Mouse (Mus musculus): Measurements from ENCODE around the gene Osbpl3.
A peak's percentile ranks its signal among the peaks of the same experiment; 100 is the strongest.

The Osbpl3 gene

DNA sequence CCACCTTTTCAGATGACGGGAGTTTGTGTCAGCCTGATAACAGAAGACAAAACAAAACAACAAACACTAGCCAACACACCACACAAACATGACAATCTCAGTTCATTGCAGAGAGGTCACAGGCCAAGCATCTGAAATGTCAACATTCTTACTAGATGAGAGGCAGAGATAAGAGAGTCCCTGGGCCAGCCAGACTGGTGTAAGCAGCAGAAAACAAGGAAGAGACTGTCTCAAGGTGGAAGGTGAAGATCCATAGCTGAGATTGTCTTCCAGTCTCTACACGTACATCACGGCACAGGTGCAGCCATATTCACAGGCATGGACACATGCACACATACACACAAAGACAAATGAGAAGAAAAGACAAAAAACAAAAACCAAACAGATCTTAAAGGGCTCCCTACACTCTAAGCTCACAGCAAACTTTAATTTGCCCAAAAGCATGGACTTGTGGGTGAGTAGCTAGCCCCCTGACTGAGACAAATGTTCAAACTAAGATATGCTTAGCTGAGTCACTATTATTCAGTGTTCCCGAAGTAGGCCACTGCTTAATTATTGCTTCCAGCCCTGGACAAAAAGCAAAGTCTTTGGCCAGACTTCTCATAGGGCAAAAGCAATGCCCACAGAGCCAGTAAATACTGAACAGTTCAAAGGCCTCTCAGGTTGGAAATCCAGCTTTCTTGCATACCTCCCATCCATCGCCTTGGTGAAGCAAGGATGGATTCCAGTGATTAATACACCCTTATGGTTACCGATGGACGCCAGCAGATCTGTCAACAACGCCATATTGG lies 87.3 kb downstream of the Osbpl3 start:
- DNase-seq, result peak; percentile 31

DNA sequence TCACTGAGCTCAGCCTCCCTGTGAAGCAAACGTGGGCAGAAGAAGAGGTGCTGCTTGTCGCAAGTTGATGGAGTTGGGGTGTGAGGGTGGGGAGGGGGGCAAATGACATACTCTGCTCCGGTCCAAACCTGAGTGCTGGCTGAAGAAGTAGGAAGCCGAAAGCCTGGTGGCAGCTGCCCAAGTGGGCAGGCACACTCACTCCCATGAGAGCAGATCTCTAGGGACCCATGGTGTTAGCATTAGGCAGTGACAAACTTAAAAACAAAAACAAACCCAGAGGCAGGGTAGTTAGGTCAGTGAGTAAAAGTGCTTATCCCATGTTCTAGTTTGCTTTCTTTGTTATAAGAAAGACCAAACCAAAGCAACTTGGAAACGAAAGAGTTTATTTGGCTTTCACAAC lies 88.2 kb downstream of the Osbpl3 start:
- DNase-seq, result no peak

DNA sequence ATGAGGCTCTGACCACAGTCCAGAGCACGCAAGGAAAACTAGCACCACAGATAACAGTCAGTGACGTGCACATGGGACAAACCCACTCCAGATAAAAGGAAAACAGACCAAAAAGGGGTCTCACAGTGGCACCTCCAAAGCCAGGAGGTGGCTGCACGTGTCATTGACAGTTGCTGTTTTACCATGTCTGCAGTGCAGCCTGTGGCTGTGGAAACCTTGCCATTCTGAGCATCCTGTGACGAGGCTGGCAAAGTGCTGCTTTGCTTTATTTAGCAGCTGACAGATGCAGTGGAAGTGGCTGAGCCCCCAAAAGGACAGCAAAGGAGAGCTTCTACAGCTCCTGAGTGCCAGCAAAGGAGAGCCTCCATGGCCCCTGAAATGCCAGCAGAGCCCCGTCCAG lies 89.3 kb downstream of the Osbpl3 start:
- no peak for DNase-seq

DNA sequence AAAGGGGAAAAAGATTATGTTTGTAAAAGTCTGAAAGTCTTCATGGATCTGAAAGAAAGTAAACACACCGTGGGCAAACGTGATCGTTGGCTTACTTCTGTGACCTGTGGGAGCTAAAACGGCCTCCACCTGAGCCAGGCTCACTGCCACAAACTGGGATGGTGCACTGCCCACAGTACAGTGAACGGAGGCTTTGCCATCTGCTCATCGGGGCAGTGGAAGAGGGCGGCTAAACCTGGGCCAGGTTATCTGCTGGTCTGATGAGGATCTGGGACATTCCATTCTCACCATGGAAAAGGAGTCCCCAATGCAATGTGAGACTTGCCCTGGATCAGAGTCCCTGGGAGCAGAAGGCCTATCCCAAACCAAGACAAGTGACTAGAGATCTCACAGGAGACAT lies 89.7 kb downstream of the Osbpl3 start:
- no peak for DNase-seq

DNA sequence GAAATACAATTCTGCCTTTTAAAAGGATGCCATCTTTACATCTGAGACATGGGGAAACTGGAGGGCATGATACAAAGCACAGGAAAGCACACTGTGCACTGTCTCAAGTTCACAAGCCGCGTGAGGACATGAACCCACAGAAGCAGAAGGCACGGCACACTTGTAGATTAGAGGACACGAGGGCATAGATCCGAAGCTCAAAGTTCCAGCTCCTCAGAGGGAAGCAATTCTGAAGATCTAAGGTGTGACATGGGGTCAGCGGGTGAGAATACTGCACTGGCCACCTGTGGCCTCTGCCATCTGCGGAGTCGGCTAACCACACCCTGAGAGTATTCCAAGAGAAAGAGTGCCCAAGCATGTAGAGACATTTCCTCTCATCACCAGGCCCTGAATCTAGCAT lies 91.6 kb downstream of the Osbpl3 start:
- DNase-seq, result peak; percentile 35

DNA sequence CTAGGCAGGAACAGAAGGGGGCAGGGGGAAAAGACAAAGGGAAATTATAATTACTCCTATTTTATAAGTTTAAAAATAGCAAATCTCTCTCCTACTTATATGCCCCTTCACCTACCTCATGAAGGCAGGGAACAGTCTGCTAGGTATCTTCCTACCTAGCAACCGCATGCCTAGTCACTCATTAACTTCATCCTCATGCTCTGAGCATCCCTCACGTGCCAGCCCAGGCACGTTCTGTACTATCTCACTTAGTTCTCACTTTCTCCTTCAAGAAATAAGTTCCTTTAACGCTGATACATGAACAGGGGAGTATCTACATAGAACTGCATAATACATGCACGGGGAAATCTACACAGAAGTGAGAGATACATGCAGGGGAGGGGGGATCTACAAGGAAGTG lies 92.6 kb downstream of the Osbpl3 start:
- DNase-seq, result peak; percentile 69

DNA sequence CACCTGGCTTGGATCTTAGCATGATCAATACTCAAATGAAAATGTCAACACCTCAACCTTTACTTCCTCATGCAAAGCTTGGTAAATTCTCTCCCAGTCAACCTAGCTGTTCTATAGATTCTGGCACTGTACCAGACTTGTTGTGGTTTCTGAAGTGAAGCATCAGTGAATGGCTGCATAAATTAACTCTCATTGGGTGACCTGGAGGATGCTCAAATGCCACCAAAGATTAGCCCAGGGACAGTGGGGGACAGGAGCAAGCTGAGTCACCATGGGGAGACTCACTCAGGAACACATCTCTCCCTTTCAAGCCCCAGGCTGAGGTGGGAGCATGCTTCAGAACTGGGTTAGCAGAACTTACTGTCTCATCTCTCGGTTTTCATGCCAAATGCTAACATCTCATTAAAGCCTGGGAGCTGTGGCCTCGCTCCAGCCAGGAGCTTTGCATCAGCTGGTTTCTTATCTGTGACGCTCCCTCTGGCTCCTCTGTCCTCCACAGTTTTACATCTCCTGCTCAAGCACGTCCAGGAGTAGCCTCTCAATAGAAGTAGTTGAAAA lies 93.2 kb downstream of the Osbpl3 start:
- DNase-seq, result no peak

DNA sequence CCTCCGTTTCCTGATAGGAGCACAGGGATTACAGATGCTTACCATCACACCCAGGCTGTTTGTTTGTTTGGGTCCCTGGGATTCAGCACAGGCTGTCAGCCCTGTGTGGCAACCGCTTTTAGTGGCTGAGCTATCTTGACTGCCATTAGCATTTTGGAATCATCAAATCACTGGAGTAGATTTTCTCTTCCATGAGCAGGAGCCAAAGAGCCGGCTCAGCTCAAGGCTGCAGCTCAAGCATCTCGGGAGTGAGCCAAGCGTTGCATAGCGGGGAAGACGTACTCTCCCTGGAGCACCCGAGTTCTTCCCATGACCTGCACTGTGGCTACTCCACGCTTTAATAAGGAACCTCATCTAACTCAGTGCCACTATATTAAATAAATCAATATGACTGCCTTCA lies 93.8 kb downstream of the Osbpl3 start:
- no peak for DNase-seq

DNA sequence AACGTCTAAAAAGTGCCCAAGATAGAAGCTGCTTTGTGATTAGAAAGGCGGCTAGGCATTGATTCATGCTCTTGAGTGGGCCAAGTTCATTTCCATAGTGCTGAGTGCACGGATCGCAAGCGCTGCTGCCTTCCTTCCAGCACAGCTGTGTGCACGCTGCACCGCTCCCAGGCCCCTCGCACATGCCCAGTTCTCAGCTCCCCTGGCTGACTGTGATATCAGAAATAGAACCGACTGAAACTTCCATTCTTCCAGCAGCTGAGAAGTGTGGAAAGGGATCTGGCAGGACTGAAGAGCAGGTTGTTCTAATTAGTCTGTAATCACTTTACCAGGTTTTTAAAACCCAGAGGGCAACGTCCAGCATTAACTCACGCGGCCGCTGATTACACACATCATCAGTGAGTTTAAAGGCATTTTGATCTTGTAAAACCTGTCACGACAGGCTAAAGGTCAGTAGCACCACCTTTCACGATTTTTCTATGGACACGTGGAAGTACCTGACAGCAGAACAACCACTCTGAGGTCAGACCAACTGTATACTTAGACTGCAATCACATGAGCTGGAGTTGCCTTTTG lies 97.8 kb downstream of the Osbpl3 start:
- peak; percentile 38 for DNase-seq

DNA sequence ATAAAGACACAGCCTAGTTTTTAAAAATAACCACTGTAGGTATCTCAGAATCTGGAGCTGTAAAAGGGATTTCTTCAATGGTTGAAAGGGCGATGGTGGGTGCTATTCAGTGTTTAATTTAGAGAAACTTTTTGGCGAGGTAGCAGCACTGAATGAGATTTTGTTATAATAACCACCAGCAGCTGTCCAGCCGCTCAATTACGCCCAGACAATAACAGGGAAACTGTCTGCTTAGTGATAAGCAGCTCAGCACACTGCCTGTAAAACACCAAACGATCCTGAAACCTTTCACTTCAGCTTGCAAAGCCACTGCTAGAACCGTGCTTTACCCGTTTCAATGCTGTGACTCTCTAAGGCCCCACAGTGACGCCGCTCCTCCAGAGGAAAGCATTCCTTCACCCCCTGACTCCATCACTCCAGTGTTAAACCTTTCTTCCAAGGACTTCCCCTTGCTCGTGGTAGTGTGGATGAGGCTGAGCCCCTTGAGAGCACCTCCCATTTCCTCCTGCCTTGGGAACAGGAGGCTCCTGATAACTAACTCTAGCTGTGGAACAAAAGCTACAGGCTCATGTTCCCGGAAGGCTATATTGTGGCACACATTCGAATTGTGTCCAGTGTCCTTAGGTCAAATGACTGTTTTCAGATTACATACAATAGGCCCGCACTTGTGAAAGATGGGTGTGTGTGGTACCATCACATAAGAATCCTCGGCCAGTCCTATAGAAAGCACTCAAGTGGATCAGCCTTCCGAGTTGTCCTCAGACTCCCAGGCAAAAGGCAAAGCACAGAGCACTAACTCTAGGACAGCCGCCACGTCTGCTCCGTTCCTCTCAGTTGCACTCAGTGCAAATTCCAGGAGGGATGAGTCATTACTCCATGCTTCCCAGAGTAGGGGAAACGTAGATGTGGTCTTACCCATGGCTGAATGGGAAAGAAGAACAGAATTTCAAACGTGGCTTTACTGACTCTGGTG lies 101.0 kb downstream of the Osbpl3 start:
- DNase-seq, result peak; percentile 45

DNA sequence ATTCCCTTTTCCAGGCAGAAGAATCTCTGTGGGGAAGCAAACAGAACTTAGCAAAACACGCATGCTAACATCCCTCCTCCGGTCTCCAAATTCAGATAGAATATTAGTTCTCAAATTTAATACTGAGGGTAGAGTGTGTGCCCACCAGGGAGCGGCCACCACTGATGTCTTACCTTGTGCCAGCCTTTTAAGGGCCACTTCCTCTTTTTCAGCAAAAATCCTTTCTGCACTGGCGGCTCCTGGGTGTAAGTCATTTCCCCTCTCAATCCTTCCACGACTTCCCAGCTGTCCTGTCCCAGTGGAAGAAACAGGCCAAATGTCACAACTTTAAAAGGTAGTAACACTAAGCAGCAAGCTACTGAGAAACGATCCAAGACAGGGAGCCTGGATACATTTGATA lies 103.2 kb downstream of the Osbpl3 start:
- DNase-seq, result no peak

DNA sequence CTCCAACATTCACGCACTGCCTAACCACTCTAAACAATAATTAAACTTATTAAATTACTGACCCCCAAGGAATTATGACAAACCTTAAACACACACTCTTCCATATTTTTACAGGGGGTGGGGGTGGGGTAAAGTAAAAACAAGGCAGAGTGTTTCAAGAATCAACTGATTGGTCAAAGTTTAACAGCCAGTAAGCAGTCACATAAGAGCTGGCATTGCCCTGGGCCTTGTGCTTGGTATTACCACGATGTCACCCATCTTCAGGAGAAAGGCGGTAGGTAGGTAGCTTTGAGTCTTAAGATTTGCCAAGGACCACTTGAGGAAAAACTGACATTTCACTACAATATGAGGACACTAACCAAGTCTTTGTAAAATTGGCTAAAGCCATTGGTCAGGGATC lies 105.1 kb downstream of the Osbpl3 start:
- peak; percentile 27 for DNase-seq

DNA sequence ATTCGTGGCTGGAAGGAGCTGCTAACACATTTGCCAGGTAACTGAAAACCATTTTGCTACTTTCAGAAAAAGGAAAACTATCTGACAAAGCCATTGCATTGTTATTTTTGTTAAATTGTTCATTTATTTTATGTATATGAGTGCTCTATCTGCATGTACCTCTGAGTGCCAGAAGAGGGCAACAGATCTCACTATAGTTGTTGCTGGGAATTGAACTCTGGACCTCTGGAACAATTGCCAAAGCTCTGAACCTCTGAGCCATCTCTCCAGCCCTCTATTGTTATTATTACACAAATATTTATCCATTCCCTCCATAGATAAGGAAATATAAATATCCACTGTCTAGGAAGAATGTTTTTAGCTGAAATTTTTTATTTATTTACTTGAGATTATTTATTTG lies 107.4 kb downstream of the Osbpl3 start:
- no peak for DNase-seq

DNA sequence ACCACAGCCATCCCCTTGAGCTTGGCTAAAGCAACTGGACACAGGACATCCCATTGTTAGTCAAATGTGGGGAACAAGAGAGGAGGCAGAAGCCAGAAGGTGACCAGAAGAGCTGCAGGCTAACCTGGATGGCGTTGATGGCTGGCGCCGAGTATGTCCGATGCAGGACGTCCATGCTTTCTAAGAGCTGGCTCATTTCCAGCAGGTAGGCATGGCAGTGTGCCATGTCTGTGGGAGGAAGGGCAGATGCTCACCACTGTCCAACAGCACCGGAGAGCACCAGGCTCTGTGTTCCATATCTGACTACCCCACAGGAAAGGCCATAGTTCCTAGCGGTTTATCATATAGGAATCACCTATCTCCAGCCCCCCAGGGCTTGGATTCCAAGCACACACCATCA lies 109.8 kb downstream of the Osbpl3 start:
- peak; percentile 63 for DNase-seq

DNA sequence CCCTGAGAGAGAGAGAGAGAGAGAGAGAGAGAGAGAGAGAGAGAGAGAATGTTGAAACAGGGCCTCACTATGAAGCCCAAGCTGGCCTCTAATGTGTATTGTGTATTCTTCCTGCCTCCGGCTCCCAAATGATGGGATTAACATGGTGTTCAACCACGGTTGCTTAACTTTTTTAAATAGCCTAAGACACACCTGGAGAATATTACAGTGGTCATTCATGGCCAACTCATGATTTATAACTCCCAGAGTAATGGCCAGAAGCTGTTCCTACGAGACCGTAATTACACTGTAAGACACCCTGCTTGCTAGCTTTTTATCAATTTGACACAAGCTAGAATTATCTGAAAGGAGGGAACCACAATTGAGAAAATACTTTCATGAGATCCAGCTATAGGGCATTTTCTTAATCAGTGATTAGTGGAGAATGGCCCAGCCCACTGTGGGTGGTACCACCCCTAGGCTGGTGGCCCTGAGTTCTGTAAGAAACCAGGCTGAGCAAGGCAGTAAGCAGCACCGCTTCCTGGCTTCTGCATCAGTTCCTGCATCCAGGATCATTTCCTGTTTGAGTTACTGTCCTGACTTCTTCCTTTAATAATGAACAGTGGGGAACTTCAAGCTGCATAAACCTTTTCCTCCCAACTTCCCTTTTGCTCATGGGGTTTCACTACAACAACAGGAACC lies 115.6 kb downstream of the Osbpl3 start:
- DNase-seq, result no peak

DNA sequence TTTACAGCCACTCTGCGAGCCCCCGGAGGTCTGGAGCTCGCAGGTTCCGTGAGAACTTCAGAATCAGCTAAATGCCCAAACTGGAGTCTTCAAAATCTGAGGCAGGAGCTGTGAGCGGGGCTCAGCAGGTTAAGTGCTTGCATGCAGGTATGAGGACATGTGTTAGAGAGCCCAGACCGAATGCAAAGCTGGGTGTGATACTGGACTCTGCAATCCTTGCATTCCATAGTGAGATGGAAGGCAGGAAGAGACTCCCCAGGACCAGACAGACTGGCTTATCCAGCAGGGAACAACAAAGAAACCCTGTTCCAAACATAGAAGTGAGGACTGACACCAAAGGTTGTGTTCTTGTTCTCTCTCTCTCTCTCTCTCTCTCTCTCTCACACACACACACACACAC lies 118.6 kb downstream of the Osbpl3 start:
- DNase-seq, result no peak

DNA sequence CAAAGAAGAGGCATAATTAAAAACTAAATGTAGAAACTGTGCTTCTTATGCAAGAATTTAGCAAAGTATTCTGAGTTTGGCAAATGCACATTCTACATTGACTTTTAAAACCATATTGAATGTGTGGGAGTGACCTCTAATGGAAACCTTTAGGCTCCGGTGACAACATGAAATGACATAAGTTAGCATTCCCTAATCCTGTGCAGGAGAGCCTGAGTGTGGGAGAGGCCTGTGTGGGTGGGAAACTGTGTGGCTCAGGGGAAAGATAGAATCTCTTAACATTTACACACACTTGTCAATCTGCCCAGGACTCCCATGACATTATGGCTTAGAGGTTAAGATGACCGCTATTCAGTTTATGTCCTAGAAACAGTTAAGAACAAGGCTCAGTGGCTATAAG lies 119.6 kb downstream of the Osbpl3 start:
- DNase-seq, result no peak

DNA sequence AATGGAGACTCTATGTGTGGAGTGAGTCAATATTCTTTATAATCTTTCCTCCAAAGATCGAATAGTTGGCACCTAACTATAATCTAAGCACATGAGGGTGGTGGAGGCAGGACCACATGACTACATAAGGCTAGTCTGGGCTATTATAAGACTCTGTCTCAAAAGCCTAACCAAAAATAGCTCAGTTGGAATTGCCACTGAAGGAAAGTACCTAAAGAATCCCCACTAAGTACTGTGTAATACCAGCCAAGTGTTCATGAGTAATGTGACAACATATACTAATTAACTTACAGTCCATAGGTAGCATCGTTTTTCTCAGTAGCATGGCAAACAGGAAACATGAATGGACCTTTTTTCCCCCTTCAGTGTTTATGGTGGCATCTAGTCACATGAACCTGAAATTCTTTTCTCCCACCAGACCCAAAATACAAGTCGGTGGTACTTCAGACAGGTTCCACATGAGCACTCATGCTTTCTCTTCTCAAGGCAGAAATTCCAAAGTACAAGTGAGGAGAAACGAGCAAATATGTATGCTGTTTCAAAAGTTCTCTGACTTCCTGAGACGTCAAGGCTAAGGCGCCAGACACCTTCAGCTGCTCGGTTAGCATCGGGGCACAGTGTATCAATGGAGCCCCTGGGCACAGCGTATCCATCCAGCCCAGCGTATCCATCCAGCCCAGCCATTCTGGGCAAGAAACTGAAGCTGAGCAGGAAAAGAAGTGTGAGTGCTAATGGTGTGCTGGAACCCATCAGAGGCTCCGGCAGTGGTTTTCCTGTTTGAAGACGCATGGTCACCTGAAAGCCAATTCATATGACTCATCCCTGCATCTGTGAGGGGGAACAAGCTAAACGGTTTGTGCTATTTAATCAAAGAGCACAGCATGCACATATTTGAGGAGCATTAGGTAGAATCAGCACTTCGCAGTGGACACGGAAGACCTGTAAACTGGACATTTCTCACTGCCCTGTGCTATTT lies 120.9 kb downstream of the Osbpl3 start:
- peak; percentile 37 for DNase-seq

DNA sequence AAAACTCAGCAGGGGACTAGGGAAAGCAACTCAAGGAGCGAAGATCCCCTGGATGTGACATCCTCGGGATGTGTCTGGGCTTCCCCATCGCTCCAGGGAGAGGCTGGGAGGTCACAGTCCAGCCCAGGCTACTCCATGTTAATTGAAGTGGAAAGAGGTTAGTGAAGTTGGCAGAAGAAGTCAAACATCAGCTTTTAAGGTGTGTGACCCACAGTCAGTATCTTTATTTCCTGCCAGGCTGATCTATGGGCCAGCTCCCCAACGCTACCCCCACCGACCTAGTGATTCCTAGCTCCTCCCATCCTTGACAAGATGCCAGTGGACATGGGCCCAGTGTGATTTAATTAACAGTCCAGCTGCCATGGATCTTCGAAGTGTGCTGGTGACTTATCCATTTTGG lies 122.7 kb downstream of the Osbpl3 start:
- peak; percentile 84 for DNase-seq

DNA sequence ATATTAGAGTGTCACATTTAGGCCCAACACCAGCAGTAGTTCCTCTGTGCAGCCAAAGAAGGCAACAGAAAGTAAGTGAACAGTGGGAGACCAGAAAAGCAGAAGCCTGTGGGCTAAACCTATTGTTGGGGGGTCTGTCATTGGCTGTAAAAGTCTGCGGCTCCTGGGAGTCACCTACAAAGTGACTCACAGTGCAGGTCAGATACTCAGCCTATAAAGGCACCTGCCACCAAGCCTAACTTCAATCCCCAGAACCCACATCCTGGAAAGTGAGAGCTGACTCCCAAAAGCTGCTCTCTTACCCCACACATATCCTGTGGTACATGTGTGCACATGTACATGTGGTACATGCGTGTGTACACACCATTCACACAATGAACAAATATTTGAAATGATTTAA lies 124.5 kb downstream of the Osbpl3 start:
- DNase-seq, result no peak

DNA sequence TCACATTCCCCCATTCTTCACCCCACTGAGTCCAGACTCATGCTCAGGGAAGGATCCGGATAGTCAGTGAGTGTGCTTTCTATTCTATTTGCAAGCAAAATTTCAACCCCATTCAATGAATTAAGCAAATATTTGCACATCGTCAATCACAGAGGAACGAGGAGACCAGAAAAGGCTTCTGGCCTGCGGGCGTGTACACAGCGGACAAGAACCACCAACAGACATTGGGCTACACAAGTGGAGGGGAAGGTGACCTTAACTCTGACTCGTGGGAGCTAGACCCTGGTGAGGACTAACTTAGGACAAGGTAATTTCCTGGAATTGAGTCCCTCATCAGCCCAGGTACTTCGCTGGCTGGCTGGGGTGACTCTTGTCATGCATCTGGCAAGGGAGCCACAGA lies 126.6 kb downstream of the Osbpl3 start:
- DNase-seq, result no peak

DNA sequence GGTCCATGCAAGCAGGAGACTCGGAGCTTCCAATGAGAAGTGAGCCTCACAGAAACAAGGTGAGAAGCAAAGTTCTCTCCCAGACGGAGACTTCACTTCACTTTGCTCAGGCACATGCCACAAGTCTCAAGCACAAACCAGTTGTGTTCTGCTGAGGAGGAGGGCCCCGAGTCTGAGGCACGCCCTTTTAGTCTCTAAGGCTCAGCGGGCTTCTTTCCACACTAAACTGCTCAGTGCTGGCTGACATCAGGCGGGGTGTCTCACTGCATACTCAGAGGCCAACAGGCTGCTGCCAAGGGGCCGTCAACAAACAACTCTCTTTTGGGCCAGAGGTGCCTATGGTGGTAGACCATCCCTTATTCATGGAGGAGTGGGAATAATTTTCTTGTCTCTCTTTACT lies 127.1 kb downstream of the Osbpl3 start:
- DNase-seq, result no peak
